Mouse (Mus musculus) right cerebral cortex, adult 2 months (tissue): Measurements from ENCODE around the gene Camta1.
"Not testable (repeated sequence)": the region's sequence is repeated elsewhere in the genome, so short reads cannot be mapped to it uniquely, and the experiment has no call there.

Source experiments
- DNase-seq, 2 experiments: peaks; one replicate each; pipeline ENCODE4 v3.0.0; 2021 to 2022; ENCODE audit warnings: low spot score in 2 of 2

The Camta1 gene

GRCm38 (mm10) chr4:151073108-151073744 is 788.5 kb downstream of the Camta1 start:
- DNase-seq, result peak; percentile 88

- DNase-seq, result no peak
These were observed 790.7 kb downstream of the Camta1 start for GRCm38 (mm10) chr4:151070962-151071361.

GRCm38 (mm10) chr4:151068751-151069150 is 792.9 kb downstream of the Camta1 start:
- no peak for DNase-seq

GRCm38 (mm10) chr4:151059566-151059965 is 802.1 kb downstream of the Camta1 start:
- no peak for DNase-seq

GRCm38 (mm10) chr4:151058634-151059033 is 803.0 kb downstream of the Camta1 start:
- no peak for DNase-seq

GRCm38 (mm10) chr4:151057347-151058321 is 804.0 kb downstream of the Camta1 start, which contains the start of gene Vamp3:
Gene Vamp3, minus strand, starts transcription at chr4:151057963.
- DNase-seq, result peak; percentile 99

- DNase-seq, result no peak
These were observed 810.5 kb downstream of the Camta1 start for GRCm38 (mm10) chr4:151051162-151051561.

- no peak for DNase-seq
These were observed 815.2 kb downstream of the Camta1 start for GRCm38 (mm10) chr4:151046524-151046923.

- peak; percentile 44 to 54 for DNase-seq
These were observed 816.6 kb downstream of the Camta1 start for GRCm38 (mm10) chr4:151044944-151045570.

- DNase-seq, result peak; percentile 97 to 98
These were observed 817.4 kb downstream of the Camta1 start, which contains the start of gene Per3 for GRCm38 (mm10) chr4:151044037-151044943. Gene Per3, minus strand, starts transcription at chr4:151044665.

GRCm38 (mm10) chr4:151043281-151043680 is 818.4 kb downstream of the Camta1 start:
- peak in 1 of 2 experiments; percentile 38 for DNase-seq

GRCm38 (mm10) chr4:151041506-151041905 is 820.2 kb downstream of the Camta1 start:
- DNase-seq, result peak; percentile 46 to 51

- DNase-seq, result no peak
These were observed 823.9 kb downstream of the Camta1 start for GRCm38 (mm10) chr4:151037800-151038199.

- DNase-seq, result no peak
These were observed 825.2 kb downstream of the Camta1 start for GRCm38 (mm10) chr4:151036521-151036920.

- peak; percentile 38 to 43 for DNase-seq
These were observed 834.7 kb downstream of the Camta1 start for GRCm38 (mm10) chr4:151027001-151027400.

- no peak for DNase-seq
These were observed 837.5 kb downstream of the Camta1 start for GRCm38 (mm10) chr4:151024152-151024551.

GRCm38 (mm10) chr4:151017356-151017755 is 844.3 kb downstream of the Camta1 start:
- not testable (repeated sequence) for DNase-seq

- DNase-seq, result no peak
These were observed 845.7 kb downstream of the Camta1 start for GRCm38 (mm10) chr4:151015946-151016345.

- DNase-seq, result no peak
These were observed 851.4 kb downstream of the Camta1 start for GRCm38 (mm10) chr4:151010316-151010715.

- peak; percentile 36 to 37 for DNase-seq
These were observed 854.7 kb downstream of the Camta1 start for GRCm38 (mm10) chr4:151006945-151007344.
